Mouse (Mus musculus) liver, embryonic 14.5 days (tissue): Measurements from ENCODE around the gene Prkcb.

Experiments
- CTCF ChIP-seq: IDR thresholded peaks from 2 replicates; pipeline ENCODE4 v1.5.1; 2016; ENCODE audit warnings: antibody characterized with exemption, low read depth, control low read depth
- EP300 ChIP-seq: IDR thresholded peaks from 2 replicates; pipeline ENCODE4 v1.6.1; 2016; ENCODE audit warnings: antibody characterized with exemption, low read depth

- TF ChIP-seq CTCF (no peak), EP300 (no peak)
These were observed 12.0 kb downstream of the Prkcb start for GRCm38 (mm10) chr7:122300538-122300937.
